Mouse (Mus musculus) intestine, postnatal 0 days (tissue): ENCODE measurements at regions not wholly inside any gene's neighbourhood (a gene's known extent, or its start where the extent isn't known, plus 50 kb on each side); places are given as distances from the start of the nearest gene placed in this dataset.

Source experiments
- ATAC-seq: fragments of 200-750 bp; cut with Nextera tagmentation; 2 replicates; pipeline ENCODE4 v1.8.0; 2017; ENCODE audit warnings: mild to moderate bottlenecking, moderate TSS enrichment, moderate library complexity
- H3K27ac ChIP-seq: fragments of 300-500 bp; sonication (generic); 2 replicates; pipeline ENCODE4 v1.5.1; 2014; ENCODE audit warnings: mild to moderate bottlenecking, low read depth, low read length, moderate library complexity
- H3K27me3 ChIP-seq: fragments of 300-500 bp; sonication (generic); replicated peaks from 2 replicates; pipeline ENCODE4 v1.6.1; 2014; ENCODE audit warnings: low read length, mixed read lengths; ENCODE audit not compliant: control insufficient read depth, insufficient read depth
- H3K36me3 ChIP-seq: fragments of 300-500 bp; sonication (generic); 2 replicates; pipeline ENCODE4 v1.6.1; 2014; ENCODE audit warnings: mild to moderate bottlenecking, moderate library complexity; ENCODE audit not compliant: control insufficient read depth, insufficient read depth
- H3K4me1 ChIP-seq: fragments of 300-500 bp; sonication (generic); replicated peaks from 2 replicates; pipeline ENCODE4 v1.6.1; 2014; ENCODE audit warnings: antibody characterized with exemption, low read length, mixed read lengths; ENCODE audit not compliant: control insufficient read depth, insufficient read depth
- H3K4me2 ChIP-seq: fragments of 300-500 bp; sonication (generic); replicated peaks from 2 replicates; pipeline ENCODE4 v1.6.1; 2014; ENCODE audit warnings: low read depth, mild to moderate bottlenecking, moderate library complexity
- H3K4me3 ChIP-seq: fragments of 300-500 bp; sonication (generic); 2 replicates; pipeline ENCODE4 v1.5.1; 2014; ENCODE audit warnings: low read depth, low read length
- H3K9ac ChIP-seq: fragments of 300-500 bp; sonication (generic); 2 replicates; pipeline ENCODE4 v1.6.1; 2014; ENCODE audit warnings: mild to moderate bottlenecking, low read depth, low read length
- H3K9me3 ChIP-seq: fragments of 300-500 bp; sonication (generic); 2 replicates; pipeline ENCODE4 v1.6.1; 2016; ENCODE audit warnings: mixed run types; ENCODE audit not compliant: control insufficient read depth
- CTCF ChIP-seq: sonication (generic); IDR thresholded peaks from 2 replicates; pipeline ENCODE4 v1.5.1; 2016; ENCODE audit warnings: low read depth, mild to moderate bottlenecking, control low read depth, antibody characterized with exemption, moderate library complexity
- WGBS: fragments of 180-500 bp; shearing (Covaris S2); extraction: QIAGEN DNeasy Blood & Tissue Kit; methylation state at CpG from one replicate; pipeline ENCODE4 v1.1.7; 2014; 5-methylcytosine and 5-hydroxymethylcytosine counted together

DNA sequence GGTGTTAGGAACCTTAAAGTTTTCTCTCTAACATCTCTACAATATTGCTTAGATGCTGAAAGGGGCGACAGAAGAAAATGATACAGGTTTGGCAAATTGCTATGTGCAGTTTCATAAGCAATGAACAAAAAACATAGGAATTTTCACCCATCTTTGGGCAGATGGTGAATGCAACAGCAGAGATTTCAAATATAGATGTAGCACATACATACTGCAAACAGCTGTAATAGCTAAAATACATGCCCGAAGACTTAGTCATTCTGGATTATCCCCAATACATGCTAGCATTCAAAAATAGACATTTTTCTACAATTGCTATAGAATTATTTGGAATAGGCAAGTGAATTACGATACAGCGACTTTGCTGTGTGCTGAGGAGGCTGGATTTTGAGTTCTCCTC, 544.1 kb downstream of the D3Ertd751e start:
- Histone ChIP-seq H3K4me1 (no peaks in the 10 kb centered on the region), H3K9ac (no peak overlapping the region)
- no peak for ATAC-seq

GRCm38 (mm10) chr3:42312424-42312823, 570.0 kb downstream of the D3Ertd751e start:
- H3K9ac ChIP-seq: no peak overlapping the region
- no peaks in the 10 kb centered on the region for H3K4me1 ChIP-seq
- TF ChIP-seq CTCF: peak; percentile 23; the same call in 1 of the 2 replicates
- no peak overlapping the region for H3K27ac ChIP-seq
- 84% methylated on average over 1 of the region's 1 CpGs for WGBS
- H3K9me3 ChIP-seq: no peaks in the 10 kb centered on the region
- no peak for ATAC-seq
- no peak overlapping the region for H3K4me3 ChIP-seq
- H3K36me3 ChIP-seq: no peaks in the 10 kb centered on the region
- no peaks in the 10 kb centered on the region for H3K27me3 ChIP-seq
- no peak overlapping the region for H3K4me2 ChIP-seq

More for the DNA sequence above, 544.1 kb downstream of the D3Ertd751e start:
- Histone ChIP-seq H3K9me3 (no peaks in the 10 kb centered on the region), H3K4me3 (no peak overlapping the region), H3K36me3 (no peaks in the 10 kb centered on the region), H3K27me3 (no peaks in the 10 kb centered on the region), H3K4me2 (no peak overlapping the region), H3K27ac (no peak overlapping the region)
- 84% methylated on average over 4 of the region's 4 CpGs for WGBS
- TF ChIP-seq CTCF: no peak

DNA sequence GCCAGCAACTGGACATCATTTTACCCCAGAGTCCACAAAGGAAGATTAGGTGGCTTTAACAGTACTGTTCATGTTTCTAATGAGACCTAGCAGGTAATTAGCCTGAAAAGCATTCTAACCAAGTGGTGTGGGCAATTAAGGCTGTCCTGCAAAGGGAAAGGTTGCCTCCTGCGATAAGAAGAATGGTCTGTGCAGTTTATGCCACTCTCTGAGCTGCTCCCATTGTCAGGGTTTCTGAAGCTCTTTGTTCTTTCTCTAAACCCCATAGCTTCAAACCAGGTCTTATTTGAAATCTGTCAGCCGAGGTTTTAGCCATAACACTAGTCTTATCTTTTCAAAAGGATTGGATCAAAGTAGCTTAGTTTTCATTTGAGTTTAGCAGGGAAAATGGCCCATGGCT, 585.3 kb downstream of the D3Ertd751e start:
- Histone ChIP-seq H3K4me2 (no peak overlapping the region), H3K4me1 (no peaks in the 10 kb centered on the region), H3K36me3 (no peaks in the 10 kb centered on the region), H3K4me3 (no peak overlapping the region), H3K9ac (no peak overlapping the region), H3K27ac (no peak overlapping the region), H3K27me3 (no peaks in the 10 kb centered on the region), H3K9me3 (no peaks in the 10 kb centered on the region)
- WGBS: 47% methylated on average over 2 of the region's 2 CpGs
- no peak for ATAC-seq
- no peak for TF ChIP-seq CTCF

GRCm38 (mm10) chr3:42342806-42343205, 600.4 kb downstream of the D3Ertd751e start:
- Histone ChIP-seq H3K27me3 (no peaks in the 10 kb centered on the region), H3K36me3 (no peaks in the 10 kb centered on the region), H3K9ac (no peak overlapping the region), H3K4me1 (no peaks in the 10 kb centered on the region), H3K27ac (no peak overlapping the region), H3K4me3 (no peak overlapping the region), H3K4me2 (no peak overlapping the region), H3K9me3 (no peaks in the 10 kb centered on the region)
- TF ChIP-seq CTCF: no peak
- ATAC-seq: no peak
- 58% methylated on average over 2 of the region's 2 CpGs for WGBS

DNA sequence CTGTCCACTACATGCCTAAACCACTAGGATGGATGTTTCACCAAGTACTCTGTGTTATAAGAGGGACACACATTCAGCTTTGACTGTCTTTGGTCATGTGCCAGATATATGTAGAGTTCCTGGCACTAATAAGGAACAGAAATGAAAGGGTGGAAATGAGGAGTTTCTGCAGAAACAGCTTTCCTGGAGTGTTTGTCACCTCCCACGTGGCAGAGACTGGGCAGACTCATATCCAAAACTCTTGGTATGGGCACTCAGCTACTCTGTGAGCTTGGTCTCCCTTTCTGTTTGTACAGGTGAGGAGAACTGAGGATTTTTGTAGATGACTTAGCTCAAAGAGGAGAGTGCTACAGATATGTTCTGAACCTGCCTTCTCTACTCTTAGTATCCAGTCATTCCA, 634.4 kb downstream of the D3Ertd751e start:
- H3K4me1 ChIP-seq: no peaks in the 10 kb centered on the region
- H3K36me3 ChIP-seq: no peaks in the 10 kb centered on the region
- H3K9ac ChIP-seq: no peak overlapping the region
- ATAC-seq: no peak
- no peak overlapping the region for H3K27ac ChIP-seq
- no peak for TF ChIP-seq CTCF
- H3K9me3 ChIP-seq: no peaks in the 10 kb centered on the region
- H3K27me3 ChIP-seq: no peaks in the 10 kb centered on the region
- no peak overlapping the region for H3K4me3 ChIP-seq
- no peak overlapping the region for H3K4me2 ChIP-seq
- 31% methylated on average over 1 of the region's 1 CpGs for WGBS

DNA sequence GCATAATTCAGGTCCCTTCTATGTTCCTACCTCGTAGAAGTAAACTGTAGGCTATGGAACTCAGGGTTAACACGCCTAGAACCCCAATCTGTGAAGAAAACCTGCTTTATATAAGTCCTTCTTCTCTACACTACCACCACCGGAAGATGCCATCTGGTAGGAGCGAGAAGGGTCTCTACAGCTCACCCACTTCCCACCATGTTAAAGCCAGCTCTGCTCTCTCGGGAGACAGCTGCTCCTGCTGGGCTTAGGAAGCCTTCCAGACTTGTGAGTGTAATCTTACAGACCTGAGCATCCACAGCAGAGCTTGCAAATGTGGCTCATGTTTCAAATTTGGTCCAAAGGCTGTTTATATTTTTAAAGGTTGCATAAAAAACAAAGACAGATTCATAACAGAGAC, 639.7 kb downstream of the D3Ertd751e start:
- ATAC-seq: no peak
- TF ChIP-seq CTCF: no peak

DNA sequence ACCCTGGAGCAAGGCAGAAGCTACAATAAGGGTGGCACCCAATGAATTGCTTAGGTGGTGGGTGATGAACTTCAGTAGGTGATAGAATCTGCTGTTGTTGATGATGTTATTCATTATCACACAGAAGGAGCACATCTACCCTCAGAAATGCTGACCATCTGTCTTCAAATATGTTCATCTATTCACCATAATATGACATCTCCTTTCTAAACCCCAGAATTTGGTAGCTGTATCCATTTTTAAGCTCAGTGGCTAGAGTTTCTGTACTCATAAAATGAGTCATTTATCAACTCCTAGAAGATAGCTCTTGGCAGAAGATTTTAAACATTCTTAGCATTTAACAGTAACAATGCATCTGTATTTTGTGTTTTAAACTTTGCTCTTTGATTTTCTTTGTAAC, 660.3 kb downstream of the D3Ertd751e start:
- ATAC-seq: no peak
- TF ChIP-seq CTCF: no peak
- no peaks in the 10 kb centered on the region for H3K4me1 ChIP-seq

More for the DNA sequence above, 639.7 kb downstream of the D3Ertd751e start:
- no peak overlapping the region for H3K4me3 ChIP-seq
- H3K4me1 ChIP-seq: no peaks in the 10 kb centered on the region
- no peaks in the 10 kb centered on the region for H3K27me3 ChIP-seq
- no peak overlapping the region for H3K4me2 ChIP-seq
- no peaks in the 10 kb centered on the region for H3K9me3 ChIP-seq
- no peak overlapping the region for H3K9ac ChIP-seq
- WGBS: 69% methylated on average over 5 of the region's 5 CpGs
- H3K36me3 ChIP-seq: no peaks in the 10 kb centered on the region
- H3K27ac ChIP-seq: no peak overlapping the region

More for the DNA sequence above, 660.3 kb downstream of the D3Ertd751e start:
- Histone ChIP-seq H3K4me2 (no peak overlapping the region), H3K27me3 (no peaks in the 10 kb centered on the region), H3K9me3 (no peaks in the 10 kb centered on the region), H3K9ac (no peak overlapping the region), H3K27ac (no peak overlapping the region), H3K36me3 (no peaks in the 10 kb centered on the region), H3K4me3 (no peak overlapping the region)
